Mouse (Mus musculus) left cerebral cortex, postnatal 4 days (tissue): ENCODE measurements at regions not wholly inside any gene's neighbourhood (a gene's known extent, or its start where the extent isn't known, plus 50 kb on each side); places are given as distances from the start of the nearest gene placed in this dataset.

ENCODE experiments used
- DNase-seq: peaks from one replicate; pipeline ENCODE4 v3.0.0-alpha.2; 2022
- intact Hi-C: fragments of 180-260 bp; cut with DNase I; formaldehyde crosslinking; loops from one replicate; pipeline ENCODE4 v1.15.1; 2025

DNA sequence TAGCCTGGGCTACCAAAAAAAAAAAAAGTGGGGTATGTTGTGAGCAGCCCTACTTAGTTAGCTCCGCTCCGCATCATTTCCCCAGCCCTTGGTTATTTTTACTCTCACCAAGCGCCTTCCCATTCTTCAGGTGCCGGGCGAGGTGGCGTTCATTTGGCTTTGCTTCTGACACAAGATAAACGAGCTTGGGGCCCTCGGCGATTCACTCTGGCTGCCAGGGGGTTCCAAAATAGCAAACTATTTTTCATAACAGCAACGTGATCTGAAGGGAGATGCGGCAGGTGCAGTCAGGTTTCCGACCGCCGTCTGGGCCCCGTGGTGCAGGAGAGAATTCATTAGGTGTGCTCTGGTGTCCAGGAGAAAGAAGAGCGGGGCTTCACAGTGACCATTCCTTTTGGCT is 403.6 kb upstream of the Rora start:
- intact Hi-C loops = no loop called here
- DNase-seq = no peak

DNA sequence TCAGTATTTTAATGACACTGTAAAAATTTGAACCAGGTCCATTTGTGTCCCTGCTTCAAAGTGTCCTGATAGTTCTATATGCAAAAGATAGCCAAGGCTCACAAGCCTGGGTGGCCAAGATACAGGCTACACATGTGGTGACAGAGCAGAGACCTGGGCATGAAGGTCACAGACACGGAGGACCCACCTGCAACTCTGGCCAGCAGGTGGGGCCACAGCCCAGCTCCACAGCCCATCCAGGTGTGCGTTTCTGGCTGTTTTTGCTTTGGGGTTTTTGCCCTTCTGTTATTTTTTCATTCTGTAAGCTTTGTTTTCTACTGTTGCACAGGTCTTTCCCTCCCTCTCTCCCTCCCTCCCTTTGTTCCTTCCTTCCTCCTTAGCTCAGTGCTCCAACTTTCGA is 399.4 kb upstream of the Rora start:
- DNase-seq = no peak

DNA sequence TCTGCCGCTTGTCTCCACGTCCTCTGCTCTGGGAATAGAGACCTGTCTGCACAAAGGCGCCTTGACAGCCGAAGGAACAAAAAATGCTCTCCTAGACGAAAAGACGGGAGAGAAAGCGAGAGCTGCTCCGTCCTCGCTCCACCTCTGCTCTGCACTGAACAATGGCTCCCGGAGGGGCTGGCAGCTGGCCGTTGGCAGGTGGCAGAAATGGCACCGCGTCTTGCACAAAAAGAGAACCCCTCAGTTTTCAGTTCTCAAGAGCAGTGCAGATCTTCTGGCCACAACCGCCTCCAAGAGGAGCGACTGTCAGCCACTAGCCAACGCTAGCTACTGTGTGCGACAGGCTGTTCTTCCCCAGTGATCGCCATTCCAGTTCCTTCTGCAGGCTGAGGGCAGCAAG is 385.0 kb upstream of the Rora start:
- DNase-seq = peak; percentile 16
- intact Hi-C loops = no loop called here

More for the DNA sequence above, 399.4 kb upstream of the Rora start:
- intact Hi-C loops = no loop called here

DNA sequence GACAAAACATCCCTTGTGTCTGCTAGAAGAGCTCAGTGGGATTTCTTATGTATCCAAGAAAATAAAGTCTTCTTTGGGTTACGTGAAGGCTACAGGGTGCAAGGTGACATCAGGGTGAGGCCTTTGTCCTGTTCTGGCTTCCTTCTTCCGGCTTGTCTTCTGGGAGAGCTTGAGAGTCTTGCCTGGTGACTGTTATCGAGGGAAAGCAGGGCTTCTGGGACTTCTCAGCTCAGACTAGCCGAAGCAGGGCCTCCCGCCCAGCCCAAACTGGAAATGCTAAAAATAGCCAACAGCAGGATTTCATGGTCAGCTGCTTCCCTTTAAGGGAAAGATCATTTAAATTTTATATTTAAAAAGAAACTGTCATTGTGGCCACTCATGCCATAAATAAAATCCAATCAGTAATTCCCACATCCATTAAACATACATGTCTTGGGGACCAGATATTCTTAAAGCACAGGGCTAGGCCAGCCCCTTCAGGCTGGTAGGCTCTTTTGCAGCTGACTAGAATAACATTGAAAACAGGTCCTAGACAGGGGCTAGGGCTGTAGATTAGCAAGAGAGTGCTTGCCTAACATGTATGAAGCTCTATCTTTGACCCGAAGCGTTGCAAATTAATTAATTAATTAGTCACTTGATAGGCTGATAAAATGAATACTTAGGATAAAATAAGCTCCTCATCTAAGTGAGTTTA is 351.2 kb upstream of the Rora start:
- intact Hi-C loops = no loop called here
- no peak for DNase-seq

DNA sequence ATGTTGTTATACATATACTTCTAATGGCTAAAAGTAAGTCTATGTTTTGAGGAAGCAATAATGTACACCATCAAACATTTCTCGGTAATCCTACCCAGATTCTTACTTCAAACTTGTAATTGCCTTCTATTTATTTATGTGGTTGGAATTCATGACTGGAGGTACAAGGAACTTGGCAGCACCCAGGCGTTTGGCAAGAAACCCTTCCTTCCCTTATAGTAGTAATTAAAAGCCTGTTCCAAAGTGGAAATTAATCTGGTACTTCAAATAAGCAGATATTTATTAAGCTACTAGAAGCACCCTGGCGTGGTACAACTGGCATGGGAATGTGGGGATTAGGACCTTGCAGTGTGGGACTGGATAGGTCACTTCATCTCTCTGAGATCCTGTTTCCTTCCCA is 322.9 kb upstream of the Rora start:
- intact Hi-C loops = no loop called here
- no peak for DNase-seq

DNA sequence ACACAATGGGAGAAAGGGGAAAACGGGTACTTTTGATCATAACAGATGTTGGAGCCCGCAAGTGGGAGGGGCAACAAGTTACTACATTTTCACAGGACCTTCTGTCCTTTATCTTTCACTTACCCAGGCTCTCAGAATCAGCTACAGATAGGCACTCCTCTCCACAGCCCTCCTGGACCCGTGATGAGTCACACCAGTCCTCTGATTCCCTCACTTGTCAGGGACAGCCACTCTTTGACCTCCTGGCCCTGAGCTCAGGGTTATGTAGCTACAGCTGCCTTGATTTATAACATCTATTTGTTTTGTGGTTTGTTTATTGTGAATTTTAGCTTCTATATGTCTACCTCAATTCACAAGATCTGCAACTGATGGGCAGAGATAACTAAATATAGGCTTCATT is 312.7 kb upstream of the Rora start:
- intact Hi-C loops = no loop called here
- no peak for DNase-seq

DNA sequence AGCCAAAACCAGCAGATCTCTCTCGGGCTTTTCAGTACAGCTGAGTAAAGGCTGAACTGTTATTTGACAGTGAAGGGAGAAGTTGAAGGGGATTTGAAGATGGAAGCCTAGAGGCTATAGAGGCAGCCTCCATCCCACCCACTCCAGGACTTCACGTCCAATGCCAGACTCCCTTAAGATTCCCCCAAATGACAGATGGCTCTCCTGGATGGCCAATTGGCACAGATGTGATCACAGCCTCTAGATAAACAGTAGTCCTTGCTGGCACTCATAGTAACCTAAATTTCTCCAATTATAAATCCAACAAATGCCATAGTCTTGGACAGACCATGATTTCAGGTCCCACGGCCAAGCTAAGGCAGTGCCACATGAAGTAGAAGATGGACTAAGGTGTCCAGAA is 312.1 kb upstream of the Rora start:
- intact Hi-C loops = no loop called here

DNA sequence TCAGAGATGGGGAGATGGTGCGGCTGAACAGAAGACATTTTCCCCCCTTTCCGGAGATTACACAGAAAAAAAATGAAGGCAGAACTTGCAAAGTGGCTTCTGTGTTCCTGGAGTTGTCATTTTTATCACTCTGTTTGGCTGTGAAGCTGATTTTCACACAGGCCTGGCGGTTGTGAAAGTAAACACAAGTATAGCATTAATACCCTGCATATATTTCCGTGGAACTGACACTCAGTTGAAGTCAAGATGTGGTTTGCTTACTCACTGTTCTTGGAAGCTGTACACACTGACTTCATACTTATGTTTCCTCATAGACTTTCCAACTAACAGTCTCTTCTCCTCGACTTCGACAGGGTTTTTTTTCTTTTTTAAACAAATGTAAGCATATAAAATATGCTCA is 306.2 kb upstream of the Rora start:
- DNase-seq = no peak
- intact Hi-C loops = no loop called here

More for the DNA sequence above, 312.1 kb upstream of the Rora start:
- peak; percentile 8 for DNase-seq

DNA sequence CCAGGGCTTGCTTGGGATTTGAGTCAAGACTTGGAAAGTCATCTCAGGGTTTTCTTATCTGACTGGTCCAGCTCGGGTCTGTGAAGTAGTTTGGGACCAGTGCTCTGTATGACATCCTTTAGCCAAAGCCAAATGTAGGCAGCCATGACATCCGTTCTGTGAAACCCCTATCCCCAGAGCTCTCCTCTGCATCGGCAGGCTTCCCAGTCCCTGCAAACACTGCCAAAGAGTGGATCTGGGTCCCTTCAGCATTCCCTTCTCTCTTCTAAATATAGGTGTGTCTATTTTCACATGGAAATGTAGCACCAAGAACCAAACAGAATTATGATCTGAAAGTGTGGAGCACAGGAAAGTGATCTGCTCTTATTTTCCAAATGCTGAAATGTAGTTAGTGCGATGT is 302.1 kb upstream of the Rora start:
- intact Hi-C loops = no loop called here
- no peak for DNase-seq

DNA sequence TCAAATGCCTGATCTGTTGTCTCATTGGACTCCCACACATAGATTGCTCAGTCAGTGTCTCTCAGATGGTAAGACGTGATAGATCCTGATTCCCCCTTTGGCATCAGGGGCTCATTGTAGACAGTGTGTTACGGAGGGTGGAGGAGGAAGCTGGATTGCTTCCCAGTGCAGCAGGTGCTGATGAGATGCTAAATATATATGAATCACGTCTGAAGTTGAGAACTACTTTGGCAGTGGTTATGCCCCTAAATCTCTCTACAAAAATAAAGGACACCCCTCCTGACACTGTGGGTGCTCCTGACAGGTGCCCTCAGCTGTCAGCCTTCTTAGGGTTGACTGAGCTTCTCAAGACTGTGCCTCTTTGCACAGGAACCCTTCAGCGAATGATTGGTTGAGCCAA is 299.1 kb upstream of the Rora start:
- no peak for DNase-seq
- intact Hi-C loops = no loop called here

DNA sequence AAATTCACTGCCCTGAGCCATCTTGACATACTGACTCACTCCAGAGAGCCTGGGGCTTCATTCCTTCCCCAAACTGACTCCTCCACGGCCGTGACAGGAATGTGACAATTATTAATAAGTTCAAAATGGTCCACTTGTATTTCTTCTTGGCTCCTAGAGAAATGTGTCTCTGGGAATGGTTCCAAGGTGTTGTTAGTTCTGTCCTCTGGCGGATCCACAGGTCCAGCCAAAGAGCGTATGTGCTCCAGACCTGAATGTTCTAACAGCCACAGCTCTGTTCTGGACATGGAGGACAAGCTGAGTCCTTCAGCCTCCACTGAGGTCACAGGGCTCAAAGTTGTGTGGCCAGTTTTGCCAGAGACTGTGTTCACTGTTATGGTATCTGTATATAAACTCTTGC is 297.5 kb upstream of the Rora start:
- intact Hi-C loops = no loop called here

DNA sequence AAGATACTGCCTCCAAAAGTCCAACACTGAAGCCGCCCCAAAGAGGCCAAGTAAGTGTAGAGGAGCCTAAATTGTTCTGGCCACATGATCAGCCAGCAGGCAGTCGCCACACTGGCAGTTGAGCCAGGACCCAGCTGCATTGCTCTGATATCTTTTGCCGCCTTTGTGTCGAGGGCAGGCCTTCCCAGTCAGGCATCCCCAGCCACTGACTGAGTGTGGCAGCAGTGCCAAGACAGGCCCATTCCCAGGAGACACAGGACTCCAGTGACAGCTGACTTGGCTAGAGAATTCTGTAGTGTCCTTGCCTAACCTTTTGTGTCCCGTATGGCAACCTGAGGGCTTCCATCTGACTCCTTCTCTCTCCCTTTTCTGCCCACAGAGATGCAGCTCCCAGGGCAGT is 296.4 kb upstream of the Rora start:
- peak; percentile 81 for DNase-seq
- intact Hi-C loops = no loop called here

More for the DNA sequence above, 297.5 kb upstream of the Rora start:
- DNase-seq = no peak

DNA sequence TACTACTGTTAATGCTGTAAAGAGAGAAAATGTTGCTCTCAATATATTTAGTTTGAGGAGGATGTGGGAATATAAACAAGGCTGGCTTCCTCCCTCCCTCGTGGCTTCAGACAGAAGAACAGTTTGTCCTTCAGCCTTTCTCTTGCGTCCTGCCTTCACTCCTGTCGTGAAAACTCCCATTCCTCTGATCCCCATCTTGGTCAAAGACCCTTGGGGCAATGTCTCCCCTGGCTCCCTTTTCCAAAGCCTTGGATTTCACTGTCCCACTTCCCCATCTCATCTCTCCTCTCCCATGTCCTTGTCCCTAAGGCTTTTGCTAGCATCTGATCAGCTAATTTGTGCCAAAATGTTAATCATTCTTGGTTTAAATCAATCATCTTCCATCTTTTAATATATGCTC is 286.6 kb upstream of the Rora start:
- no peak for DNase-seq

DNA sequence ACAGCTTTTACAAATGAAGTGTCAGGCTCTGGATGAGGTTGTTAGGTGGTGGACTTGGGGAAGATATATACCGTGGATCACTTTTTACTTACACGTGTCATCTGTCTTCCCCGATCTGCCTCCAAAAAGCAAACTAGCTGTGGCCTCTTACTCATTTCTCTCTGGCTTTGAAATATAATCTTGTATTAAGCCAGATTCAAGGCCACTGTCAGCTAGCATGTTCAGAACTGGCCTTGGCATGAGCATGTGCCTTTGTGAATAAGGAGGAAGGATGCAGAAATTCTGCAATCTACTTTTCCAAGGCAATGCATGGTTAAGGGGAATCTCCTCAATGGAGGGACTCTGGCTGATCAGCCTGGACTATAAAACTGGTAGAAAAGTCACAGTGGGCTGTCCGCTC is 286.0 kb upstream of the Rora start:
- intact Hi-C loops = no loop called here

More for the DNA sequence above, 286.6 kb upstream of the Rora start:
- intact Hi-C loops = no loop called here

DNA sequence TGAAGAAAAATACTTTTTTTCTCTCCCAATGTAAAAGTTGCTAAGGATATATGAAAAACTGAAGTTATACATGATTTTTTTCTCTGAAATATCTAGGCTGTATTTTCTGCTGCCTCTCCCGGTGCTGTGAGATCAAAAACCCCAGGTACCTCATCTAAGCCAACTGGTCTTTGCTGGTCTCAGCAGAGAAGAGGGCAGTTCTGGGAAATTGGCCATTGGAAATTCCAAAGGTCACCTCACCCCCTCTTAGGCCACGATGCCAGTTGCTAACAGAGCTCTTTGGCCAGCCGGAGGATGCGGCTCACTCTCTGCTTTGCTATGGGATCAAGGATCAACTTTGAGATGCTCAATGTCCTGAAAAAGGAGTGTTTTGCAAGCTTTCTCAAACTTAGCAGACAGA is 280.9 kb upstream of the Rora start:
- no peak for DNase-seq
- intact Hi-C loops = no loop called here

More for the DNA sequence above, 286.0 kb upstream of the Rora start:
- DNase-seq = no peak

DNA sequence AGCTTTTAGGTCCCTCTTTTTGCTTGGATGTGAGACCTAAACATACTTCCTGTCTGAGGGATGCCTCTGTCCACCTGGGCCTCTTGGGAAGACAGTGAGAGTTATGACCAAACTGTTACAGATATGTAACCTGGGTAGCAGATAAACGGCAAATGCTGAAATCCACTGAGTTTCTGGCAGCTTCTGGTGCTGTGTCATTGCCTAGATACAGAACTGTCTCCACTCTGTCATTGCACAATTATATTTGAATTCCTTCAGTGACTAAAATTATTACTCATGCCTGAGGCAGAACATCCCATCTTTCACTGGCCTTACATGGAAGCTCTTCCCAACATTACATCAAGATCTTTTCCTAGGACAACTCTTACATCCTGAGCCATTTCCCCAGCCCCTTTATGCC is 277.4 kb upstream of the Rora start:
- intact Hi-C loops = no loop called here
- DNase-seq = no peak

DNA sequence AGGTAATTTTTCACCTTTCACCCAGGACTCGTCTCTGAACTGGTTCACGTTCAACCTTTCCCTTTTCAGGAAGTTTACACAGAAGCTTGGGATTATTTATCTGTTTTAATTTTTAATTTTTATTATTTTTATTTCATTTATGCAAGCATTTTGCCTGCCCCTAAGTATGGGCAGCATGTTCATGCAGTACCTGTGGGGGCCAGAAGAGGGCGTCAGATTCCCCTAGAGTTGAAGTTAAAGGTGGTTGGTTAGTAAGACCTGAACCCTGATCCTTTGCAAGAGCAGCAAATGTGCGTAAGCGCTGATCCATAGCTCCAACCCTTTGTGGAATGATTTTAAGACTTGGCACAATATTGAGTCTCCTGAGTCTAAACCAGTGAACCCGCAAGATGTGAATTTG is 271.7 kb upstream of the Rora start:
- DNase-seq = no peak
- intact Hi-C loops = no loop called here

DNA sequence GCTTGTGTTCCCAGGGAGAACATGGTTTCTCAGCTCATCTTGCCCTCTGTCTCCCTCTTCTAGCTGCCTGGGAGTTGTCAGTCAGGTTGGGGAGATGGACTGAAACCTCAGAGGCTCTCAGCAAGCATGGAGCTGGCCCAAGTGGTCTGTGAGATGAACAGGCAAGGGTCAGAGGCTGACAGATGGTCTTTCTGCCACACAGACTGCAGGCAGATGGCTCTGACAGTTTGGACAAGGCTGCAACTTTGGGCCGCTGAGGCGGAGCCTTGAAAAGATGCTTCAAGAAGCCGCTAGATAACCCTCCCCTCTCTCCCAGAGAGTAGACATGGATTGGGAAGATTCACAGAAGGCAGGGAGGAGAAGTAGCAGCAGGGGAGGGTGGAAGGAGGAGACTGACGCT is 252.7 kb upstream of the Rora start:
- intact Hi-C loops = no loop called here
- DNase-seq = peak; percentile 78

DNA sequence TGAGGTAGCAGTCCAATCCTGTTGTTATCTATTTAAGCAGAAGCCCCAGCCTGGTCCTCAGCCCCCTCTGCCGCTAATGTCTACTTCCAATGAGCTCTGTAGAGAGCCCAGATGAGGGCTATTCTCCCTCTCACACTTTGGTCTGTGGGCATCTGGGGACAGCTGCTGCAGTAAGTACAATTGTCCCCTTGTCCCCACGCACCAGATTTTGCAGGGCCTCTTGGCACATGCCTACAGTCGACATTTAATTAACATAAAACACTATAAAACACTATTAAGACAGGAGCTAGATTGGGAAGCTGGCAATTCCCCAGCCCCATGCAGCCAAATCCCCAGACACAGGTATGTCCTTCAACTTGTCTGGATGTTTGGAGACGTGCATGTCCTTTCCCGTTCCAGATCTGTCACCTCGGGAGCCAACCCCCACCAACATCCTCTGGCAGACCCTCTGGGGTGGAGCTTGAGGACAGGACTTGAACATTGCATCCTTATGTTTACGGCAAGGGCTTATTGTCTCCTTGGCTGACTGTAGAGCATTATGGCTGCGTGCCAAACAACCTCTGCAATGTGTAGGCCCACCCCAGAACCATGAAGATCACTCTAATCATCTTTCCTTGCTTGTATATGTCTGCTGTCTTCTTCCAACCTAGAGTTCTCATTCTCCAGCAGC is 251.3 kb upstream of the Rora start:
- intact Hi-C loops = no loop called here
- peak; percentile 26 for DNase-seq

DNA sequence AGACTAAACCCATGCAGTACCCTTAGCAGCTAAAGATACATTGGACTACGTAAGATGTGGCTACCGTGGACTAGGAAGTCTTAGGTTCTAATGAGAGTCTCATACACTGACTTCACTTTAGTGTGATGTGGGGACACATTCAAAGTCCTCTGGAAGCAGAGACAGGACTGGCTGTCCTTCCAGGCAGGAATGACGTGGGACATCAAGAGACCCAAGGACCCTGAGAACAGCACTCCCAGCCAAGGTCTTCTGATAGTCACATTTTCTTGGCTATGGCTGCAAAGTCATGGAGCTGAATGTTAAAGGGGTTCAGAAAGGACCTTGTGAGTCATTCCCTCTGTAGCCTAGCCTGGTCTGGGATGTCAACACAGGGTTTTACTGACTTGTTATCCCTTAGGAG is 250.6 kb upstream of the Rora start:
- DNase-seq = no peak
- intact Hi-C loops = no loop called here

DNA sequence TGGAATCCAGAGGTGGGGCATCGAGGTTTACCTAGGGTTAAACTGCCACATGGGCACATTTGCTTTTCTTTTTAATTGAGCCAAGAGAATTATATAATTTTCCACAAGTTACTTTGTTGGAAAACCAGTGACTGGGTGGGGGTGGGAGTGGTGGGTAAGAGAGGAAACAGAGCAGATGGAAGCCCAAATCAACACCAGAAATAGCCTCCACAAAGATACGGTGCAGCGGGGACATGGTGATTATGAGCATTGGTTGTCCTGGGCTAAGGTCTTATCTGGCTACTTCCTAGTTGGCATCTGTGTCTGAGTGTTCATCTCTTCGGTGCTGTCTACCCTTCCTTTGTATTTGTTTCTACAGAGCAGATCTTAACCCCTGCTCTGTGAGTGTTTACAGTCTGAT is 250.1 kb upstream of the Rora start:
- intact Hi-C loops = no loop called here
- DNase-seq = no peak

DNA sequence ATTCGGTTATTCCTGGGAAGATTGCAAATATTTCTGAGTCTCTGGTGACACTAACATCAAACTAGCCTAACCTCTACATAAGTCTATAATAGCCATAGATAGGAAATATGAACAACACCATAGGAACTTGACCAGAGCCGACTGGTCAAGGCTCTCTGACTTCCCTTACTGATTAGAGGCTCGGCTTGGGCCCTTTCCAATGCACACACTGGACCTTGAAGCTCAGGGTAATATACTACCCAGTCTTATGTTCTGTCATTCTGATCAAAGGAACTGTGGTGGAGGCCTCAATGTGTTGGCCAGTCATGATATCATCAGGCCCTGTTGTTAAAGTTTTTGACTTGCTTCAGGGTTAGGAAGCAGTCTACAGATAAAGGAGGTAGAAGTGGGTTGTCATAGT is 243.8 kb upstream of the Rora start:
- DNase-seq = no peak
- intact Hi-C loops = no loop called here

DNA sequence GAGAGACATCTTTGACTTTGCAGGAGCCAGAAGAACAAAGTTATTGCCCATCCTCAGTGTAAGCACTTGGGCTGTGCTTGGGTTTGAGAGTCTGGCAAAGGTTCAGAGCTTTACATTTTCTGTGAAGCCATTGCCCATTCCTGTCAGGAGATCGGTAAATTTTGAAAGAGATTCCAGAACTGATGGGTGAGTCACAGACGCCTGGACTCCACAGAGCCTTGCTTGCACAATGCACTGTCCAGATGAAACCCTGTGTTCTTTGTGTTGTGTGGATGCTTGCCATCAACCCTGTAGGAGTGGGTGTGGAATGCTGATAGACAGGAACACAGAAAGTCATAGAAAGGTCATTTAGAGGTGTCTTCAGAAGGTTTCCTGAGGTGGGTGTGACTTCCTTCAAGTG is 227.3 kb upstream of the Rora start:
- intact Hi-C loops = no loop called here
- DNase-seq = no peak
